Mouse (Mus musculus): ENCODE measurements around the gene Fuca1.
"Not testable (repeated sequence)": the region's sequence is repeated elsewhere in the genome, so short reads cannot be mapped to it uniquely, and the experiment has no call there.

Fuca1 gene

GRCm38 (mm10) chr4:135922190-135922589, 1.7 kb downstream of the Fuca1 start:
- no peak for DNase-seq (ENCODE audit: low spot score in 2 of 2)

- no peak for DNase-seq (ENCODE audit: low spot score in 2 of 2)
Observed at GRCm38 (mm10) chr4:135924418-135924817, 3.9 kb downstream of the Fuca1 start.

DNA sequence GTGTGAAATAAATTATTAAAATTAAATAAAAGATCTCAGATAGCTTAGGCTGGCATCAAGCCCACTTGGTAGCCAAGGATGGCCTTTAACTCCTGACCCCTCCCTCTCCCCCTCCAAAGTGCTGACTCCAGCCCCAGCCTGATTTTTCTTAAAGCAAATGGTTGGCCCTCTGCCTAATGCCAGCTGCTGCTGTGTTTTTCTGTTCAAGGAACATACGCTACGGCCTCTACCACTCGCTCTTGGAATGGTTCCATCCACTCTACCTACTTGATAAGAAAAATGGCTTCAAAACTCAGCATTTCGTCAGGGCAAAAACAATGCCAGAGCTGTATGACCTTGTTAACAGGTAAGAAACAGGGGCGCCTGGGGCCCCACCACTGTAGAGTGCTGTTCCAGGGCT, 4.8 kb downstream of the Fuca1 start:
- DNase-seq (ENCODE audit: low spot score in 2 of 2): no peak

DNA sequence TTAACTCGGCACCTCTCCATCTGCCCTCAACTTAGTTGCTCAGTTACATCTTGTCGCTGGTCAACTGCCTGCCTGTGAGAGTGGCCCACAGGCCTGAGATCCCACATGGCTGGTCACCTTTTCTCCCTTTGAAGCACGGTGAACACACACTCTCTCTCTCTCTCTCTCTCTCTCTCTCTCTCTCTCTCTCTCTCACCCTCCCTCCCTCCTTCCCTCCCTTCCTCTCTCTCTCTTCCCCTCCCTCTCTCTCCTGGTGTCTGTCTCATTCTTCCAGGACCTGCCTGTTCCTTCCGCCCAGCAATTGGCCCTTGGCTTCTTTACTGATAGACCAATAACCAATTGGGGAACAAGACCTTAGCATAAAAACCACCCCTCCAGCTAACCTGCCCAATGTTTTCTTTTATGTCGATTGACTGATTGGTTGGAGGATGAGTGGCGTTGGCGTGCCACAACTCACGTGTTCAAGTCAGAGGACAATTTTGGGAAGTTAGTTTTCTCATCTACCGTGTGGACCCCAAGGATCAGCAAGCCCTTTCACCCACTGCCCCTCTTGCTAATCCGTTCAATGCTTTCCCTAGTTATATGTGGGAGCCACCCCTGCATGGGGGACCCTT, 5.8 kb downstream of the Fuca1 start:
- DNase-seq (ENCODE audit: low spot score in 2 of 2): no peak

- DNase-seq (ENCODE audit: low spot score in 2 of 2): no peak
Observed at GRCm38 (mm10) chr4:135926861-135927260, 6.3 kb downstream of the Fuca1 start.

- DNase-seq (ENCODE audit: low spot score in 2 of 2): no peak
Observed at GRCm38 (mm10) chr4:135928376-135928775, 7.8 kb downstream of the Fuca1 start.

GRCm38 (mm10) chr4:135929405-135929804, 8.9 kb downstream of the Fuca1 start:
- no peak for DNase-seq (ENCODE audit: low spot score in 2 of 2)

DNA sequence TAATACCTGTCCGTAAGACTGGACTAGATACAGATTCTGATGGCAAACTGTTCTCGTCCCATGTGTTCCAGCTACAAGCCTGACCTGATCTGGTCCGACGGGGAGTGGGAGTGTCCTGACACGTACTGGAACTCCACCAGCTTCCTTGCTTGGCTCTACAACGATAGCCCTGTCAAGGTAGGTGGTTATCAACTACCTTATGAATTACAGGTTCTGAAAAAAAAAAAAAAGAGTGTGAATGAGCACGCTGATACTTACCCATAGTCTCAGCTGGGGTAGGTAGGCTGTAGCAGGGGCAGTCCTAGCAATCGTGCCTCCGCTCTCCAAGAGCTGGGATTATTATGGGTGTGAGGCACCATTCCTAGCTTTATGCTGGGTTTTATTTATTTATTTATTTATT, 9.3 kb downstream of the Fuca1 start:
- DNase-seq (ENCODE audit: low spot score in 2 of 2): no peak

DNA sequence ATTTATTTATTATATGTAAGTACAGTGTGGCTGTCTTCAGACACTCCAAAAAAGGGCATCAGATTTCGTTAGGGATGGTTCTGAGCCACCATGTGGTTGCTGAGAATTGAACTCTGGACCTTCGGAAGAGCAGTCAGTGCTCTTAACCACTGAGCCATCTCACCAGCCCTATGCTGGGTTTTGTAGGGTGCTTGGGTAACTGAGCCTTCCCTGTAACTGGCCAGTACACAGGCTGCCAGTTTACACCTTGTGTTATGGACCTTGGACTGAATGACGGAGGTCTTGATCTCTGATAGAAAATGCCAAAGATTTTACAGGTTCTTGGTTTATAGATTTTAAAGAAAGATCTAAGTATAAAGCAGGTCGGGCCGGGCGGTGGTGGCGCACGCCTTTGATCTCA, 9.7 kb downstream of the Fuca1 start:
- DNase-seq (ENCODE audit: low spot score in 2 of 2): no peak

DNA sequence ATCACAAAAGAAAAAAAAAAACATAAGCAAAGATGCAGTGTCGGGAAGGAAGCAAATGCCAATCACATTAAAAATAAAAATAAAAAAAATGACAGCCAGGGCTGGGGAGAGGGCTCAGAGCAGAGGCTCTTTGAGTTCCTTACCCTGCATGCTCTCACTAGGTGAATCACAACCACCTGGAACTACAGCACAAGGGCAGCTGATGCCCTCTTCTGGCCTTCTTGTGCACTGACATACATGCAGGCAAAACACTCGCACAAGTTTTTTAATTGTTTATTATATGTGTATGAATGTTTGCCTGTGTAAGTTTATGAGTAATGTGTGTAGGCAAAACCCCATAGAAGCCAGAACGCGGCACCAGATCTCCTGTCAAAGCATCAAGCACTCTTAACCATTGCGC, 11.3 kb downstream of the Fuca1 start:
- no peak for DNase-seq (ENCODE audit: low spot score in 2 of 2)

GRCm38 (mm10) chr4:135934708-135935500, 14.4 kb downstream of the Fuca1 start:
- DNase-seq (ENCODE audit: low spot score in 2 of 2): no peak

GRCm38 (mm10) chr4:135935502-135935901, 15.0 kb downstream of the Fuca1 start:
- DNase-seq (ENCODE audit: low spot score in 2 of 2): peak; percentile 49 to 58

DNA sequence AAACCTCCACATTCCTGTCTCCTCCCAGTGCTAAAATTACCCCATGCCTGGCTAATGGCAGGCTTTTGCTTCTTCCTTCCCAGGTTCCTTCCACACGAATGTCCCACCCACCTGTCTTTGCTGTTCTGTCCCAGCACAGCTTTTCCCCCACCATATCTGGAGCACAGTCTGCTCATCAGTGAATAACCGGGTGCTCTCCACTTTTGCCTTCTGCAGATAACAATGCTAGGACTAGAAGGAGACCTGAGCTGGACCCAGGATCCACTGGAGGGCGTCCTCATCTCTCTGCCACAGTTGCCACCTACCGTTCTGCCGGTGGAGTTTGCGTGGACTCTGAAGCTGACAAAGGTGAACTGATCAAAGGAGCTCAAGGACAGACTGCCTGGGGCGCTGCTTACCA, 18.3 kb downstream of the Fuca1 start:
- no peak for DNase-seq (ENCODE audit: low spot score in 2 of 2)

DNA sequence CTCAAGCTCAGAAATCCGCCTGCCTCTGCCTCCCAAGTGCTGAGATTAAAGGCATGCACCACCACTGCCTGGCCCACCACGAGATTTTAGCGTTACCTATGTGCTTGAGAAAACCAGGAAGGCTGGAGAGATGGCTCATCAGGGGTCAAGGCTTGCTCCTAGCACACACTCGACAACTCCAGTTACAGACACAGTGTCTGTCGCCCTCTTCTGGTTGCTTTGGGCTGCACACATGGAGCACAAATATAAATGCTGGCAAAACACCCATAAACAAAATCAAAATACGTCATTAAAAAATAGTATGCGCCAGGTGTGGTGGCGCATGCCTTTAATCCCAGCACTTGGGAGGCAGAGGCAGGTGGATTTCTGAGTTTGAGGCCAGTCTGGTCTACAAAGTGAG, 20.5 kb downstream of the Fuca1 start:
- DNase-seq (ENCODE audit: low spot score in 2 of 2): not testable (repeated sequence)

GRCm38 (mm10) chr4:135942193-135942592, 21.7 kb downstream of the Fuca1 start:
- DNase-seq (ENCODE audit: low spot score in 2 of 2): no peak

DNA sequence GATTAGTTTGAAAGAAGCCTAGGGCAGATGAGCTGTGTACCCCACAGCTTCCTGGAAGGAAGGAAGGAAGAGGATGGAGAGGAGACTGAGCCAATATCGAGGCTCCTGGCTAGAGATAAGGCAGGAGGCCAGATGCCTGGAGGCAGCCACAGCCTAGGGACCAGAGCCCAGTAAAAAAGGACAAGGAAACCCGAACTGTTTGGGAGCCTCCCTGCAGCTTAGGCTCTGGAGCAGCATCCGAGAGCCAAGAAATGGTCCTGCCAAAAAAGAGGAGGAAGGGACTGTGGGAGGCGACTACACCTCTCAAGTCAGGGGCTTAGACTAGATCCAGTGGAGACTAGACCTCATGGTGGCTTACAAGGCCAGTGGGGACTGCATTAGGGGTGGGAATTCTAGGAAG, 22.9 kb downstream of the Fuca1 start:
- peak; percentile 57 to 67 for DNase-seq (ENCODE audit: low spot score in 2 of 2)

DNA sequence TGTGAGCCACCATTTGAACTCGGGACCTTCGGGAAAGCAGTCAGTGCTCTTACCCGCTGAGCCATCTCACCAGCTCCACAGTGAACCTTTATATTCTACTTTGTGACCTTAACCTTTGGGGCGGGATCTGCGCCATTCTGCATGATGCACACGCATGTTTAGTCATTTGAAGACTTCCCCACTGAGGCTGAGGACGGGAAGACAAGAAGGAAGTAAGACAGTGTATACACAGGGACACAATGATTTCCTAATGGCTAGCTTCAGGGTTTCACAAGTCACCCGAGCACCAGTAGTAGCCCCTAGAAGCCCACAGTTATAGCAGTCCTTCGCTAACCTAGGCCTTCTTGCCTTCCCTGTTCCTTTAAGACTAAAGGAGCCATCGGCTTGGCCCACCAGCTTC, 25.2 kb downstream of the Fuca1 start:
- no peak for DNase-seq (ENCODE audit: low spot score in 2 of 2)

- DNase-seq (ENCODE audit: low spot score in 2 of 2): peak; percentile 95 to 96
Observed at GRCm38 (mm10) chr4:135946278-135946658, 25.7 kb downstream of the Fuca1 start, which contains the start of gene Hmgcl. Gene Hmgcl (plus strand): TSS chr4:135946448.

- no peak for DNase-seq (ENCODE audit: low spot score in 2 of 2)
Observed at GRCm38 (mm10) chr4:135946659-135947301, 26.2 kb downstream of the Fuca1 start.

- no peak for DNase-seq (ENCODE audit: low spot score in 2 of 2)
Observed at GRCm38 (mm10) chr4:135948142-135948541, 27.6 kb downstream of the Fuca1 start.

DNA sequence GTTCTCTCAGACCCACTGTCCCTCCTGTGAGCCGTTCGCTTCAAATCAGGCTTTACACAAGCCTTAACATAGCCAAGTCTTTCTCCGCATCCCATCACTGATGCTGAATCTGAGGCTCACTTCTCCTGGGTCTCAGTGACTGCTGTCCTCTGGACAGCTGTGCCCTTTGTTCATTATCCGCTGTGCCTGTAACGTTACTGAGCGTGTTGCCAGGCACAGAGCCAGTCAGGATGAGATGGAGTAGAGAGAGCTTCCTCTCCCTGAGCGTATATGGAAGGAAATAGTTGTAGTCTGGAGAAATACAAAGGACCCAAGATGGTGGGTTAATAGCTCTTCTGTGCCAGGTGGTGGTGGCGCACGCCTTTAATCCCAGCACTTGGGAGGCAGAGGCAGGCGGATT, 28.9 kb downstream of the Fuca1 start:
- no peak for DNase-seq (ENCODE audit: low spot score in 2 of 2)

GRCm38 (mm10) chr4:135949911-135950310, 29.4 kb downstream of the Fuca1 start:
- no peak for DNase-seq (ENCODE audit: low spot score in 2 of 2)

- DNase-seq (ENCODE audit: low spot score in 2 of 2): no peak
Observed at GRCm38 (mm10) chr4:135950365-135950764, 29.8 kb downstream of the Fuca1 start.
